ENCODE assay signal across 12 mouse cellular contexts in genomic region chr1:134647591-134647990, GRCm38 (mm10). TPM values are rescaled to one million over a fixed set of nuclear protein-coding genes. Genes with fewer than 3 reads are reported as not detected.
DNase-seq lines count a peak whose midpoint lies in the region; ATAC-seq lines count a peak whose summit lies in the region.
"Had no signal": no experiment of that assay in that cellular context is flagged by ENCODE, and none has a peak within 500 bp of the region (broad histone marks: within the 10 kb centered on the region; RNA-seq: fewer than 3 reads in every experiment).

No protein-coding gene starts in this region.

- 0 out of 2 replicates have a peak overlapping the region, but pooled peaks have one; percentile 57 for H3K4me3 ChIP-seq in heart, embryonic 15.5 days
- H3K4me3 ChIP-seq in embryonic facial prominence, embryonic 10.5 days: peak overlapping the region; percentile 61
- H3K4me3 ChIP-seq in embryonic facial prominence, embryonic 12.5 days: peak overlapping the region; percentile 51; the same call in 1 of the 2 replicates
- peak overlapping the region; percentile 53; the same call in 1 of the 2 replicates for H3K4me3 ChIP-seq in limb, embryonic 10.5 days

- H3K27ac ChIP-seq in heart, embryonic 15.5 days: no peak overlapping the region
- H3K27ac ChIP-seq in embryonic facial prominence, embryonic 10.5 days (replicated peaks): no peak overlapping the region
- no peak overlapping the region for H3K27ac ChIP-seq in embryonic facial prominence, embryonic 12.5 days
- no peak overlapping the region for H3K27ac ChIP-seq in limb, embryonic 10.5 days
- H3K27ac ChIP-seq: lung, embryonic 15.5 days had no signal

- H3K4me2 ChIP-seq in heart, embryonic 15.5 days: 0 out of 2 replicates have a peak overlapping the region, but pooled peaks have one; percentile 95
- peak overlapping the region; percentile 84; the same call in 1 of the 2 replicates for H3K4me2 ChIP-seq in embryonic facial prominence, embryonic 12.5 days (replicated peaks)

- 36% methylated on average over 7 of the region's 7 CpGs for WGBS in heart, embryonic 15.5 days
- 20% methylated on average over 7 of the region's 7 CpGs for WGBS in embryonic facial prominence, embryonic 10.5 days
- 28% methylated on average over 7 of the region's 7 CpGs for WGBS in embryonic facial prominence, embryonic 12.5 days
- WGBS in limb, embryonic 10.5 days: 26% methylated on average over 7 of the region's 7 CpGs

- H3K9ac ChIP-seq in heart, embryonic 15.5 days: no peak overlapping the region
- H3K9ac ChIP-seq in embryonic facial prominence, embryonic 12.5 days: no peak overlapping the region

- no peaks in the 10 kb centered on the region for H3K36me3 ChIP-seq in heart, embryonic 15.5 days
- H3K36me3 ChIP-seq in embryonic facial prominence, embryonic 10.5 days (replicated peaks): no peaks in the 10 kb centered on the region
- no peaks in the 10 kb centered on the region for H3K36me3 ChIP-seq in embryonic facial prominence, embryonic 12.5 days
- no peaks in the 10 kb centered on the region for H3K36me3 ChIP-seq in limb, embryonic 10.5 days
- H3K36me3 ChIP-seq: lung, embryonic 15.5 days had no signal

- H3K27me3 ChIP-seq in heart, embryonic 15.5 days: peaks cover 93% of the 10 kb centered on the region
- peaks cover 98% of the 10 kb centered on the region for H3K27me3 ChIP-seq in embryonic facial prominence, embryonic 10.5 days (replicated peaks; ENCODE audit: low read depth, poor library complexity, severe bottlenecking)
- peaks cover 75% of the 10 kb centered on the region for H3K27me3 ChIP-seq in embryonic facial prominence, embryonic 12.5 days
- H3K27me3 ChIP-seq in limb, embryonic 10.5 days (ENCODE audit: low read depth, poor library complexity, severe bottlenecking): peaks cover 98% of the 10 kb centered on the region

- intact Hi-C loops in heart, postnatal 14 days (cut with DNase I): no loop called here

- H3K4me1 ChIP-seq in heart, embryonic 15.5 days (replicated peaks): peaks cover 29% of the 10 kb centered on the region
- peaks cover 27% of the 10 kb centered on the region for H3K4me1 ChIP-seq in embryonic facial prominence, embryonic 10.5 days
- peaks cover 29% of the 10 kb centered on the region for H3K4me1 ChIP-seq in embryonic facial prominence, embryonic 12.5 days
- peaks cover 39% of the 10 kb centered on the region for H3K4me1 ChIP-seq in limb, embryonic 10.5 days

- DNase-seq in heart, postnatal 14 days: no peak
- DNase-seq in embryonic facial prominence, embryonic 10.5 days (ENCODE audit: low spot score): no peak
- no peak for DNase-seq in limb, embryonic 10.5 days (ENCODE audit: low spot score)
- DNase-seq in testis, postnatal 10 days (ENCODE audit: low spot score): no peak
- DNase-seq in adrenal gland, postnatal 25 days: no peak
- DNase-seq in MN1 (ENCODE audit: low spot score): no peak
- DNase-seq: adrenal gland, postnatal 10 days; kidney, adult 18-20 months; thymus, adult 18-20 months had no signal

- no peak for ATAC-seq in heart, embryonic 15.5 days (replicated peaks; ENCODE audit: insufficient number of reproducible peaks, insufficient read depth, low FRiP score, low read depth)
- ATAC-seq in embryonic facial prominence, embryonic 12.5 days (ENCODE audit: insufficient number of reproducible peaks, insufficient read depth, low FRiP score, low TSS enrichment): no peak

- H3K9me3 ChIP-seq in heart, embryonic 15.5 days (replicated peaks): no peaks in the 10 kb centered on the region
- no peaks in the 10 kb centered on the region for H3K9me3 ChIP-seq in embryonic facial prominence, embryonic 10.5 days
- H3K9me3 ChIP-seq in embryonic facial prominence, embryonic 12.5 days: no peaks in the 10 kb centered on the region
- H3K9me3 ChIP-seq in limb, embryonic 10.5 days (replicated peaks): no peaks in the 10 kb centered on the region
- H3K9me3 ChIP-seq: lung, embryonic 15.5 days had no signal

RNA-seq across cellular contexts. Expression of gene Syt2, which starts 1.1 kb away (rescaled TPM):
- 0.23 and 0.34 TPM in 2 replicates for polyA plus RNA-seq in heart, embryonic 15.5 days (2015; fragmentation: Nextera tagmentation; extraction: Ambion mirVana)
- total RNA-seq in heart, postnatal 14 days (2021): not detected
- 3.6 and 3.8 TPM in 2 replicates for polyA plus RNA-seq in embryonic facial prominence, embryonic 10.5 days (2016; fragmentation: Nextera tagmentation; extraction: Ambion mirVana)
- polyA plus RNA-seq in embryonic facial prominence, embryonic 12.5 days (2016; fragmentation: Nextera tagmentation; extraction: Ambion mirVana): 2.1 and 2.4 TPM in 2 replicates
- polyA plus RNA-seq in limb, embryonic 10.5 days (2016; fragmentation: Nextera tagmentation; extraction: Ambion mirVana): 0.04 and 0.06 TPM in 2 replicates
- total RNA-seq in adrenal gland, postnatal 25 days (2021): 0.18 TPM in 1 of 2 replicates, not detected in the other
